Mouse (Mus musculus) liver, postnatal 0 days (tissue): ENCODE measurements around the gene Ino80b. TPM values are rescaled to one million over a fixed set of nuclear protein-coding genes. Genes with fewer than 3 reads are reported as not detected.
A peak's percentile ranks its signal among the peaks of the same experiment; 100 is the strongest.

ENCODE experiments used
- ATAC-seq: fragments of 200-750 bp; cut with Nextera tagmentation; 2 replicates; pipeline ENCODE4 v1.8.0; 2017; ENCODE audit warnings: mild to moderate bottlenecking, moderate library complexity
- DNase-seq: peaks from one replicate; pipeline ENCODE4 v3.0.0-alpha.2; 2016
- H3K27ac ChIP-seq: fragments of 300-500 bp; sonication (generic); 2 replicates; pipeline ENCODE4 v1.5.1; 2014; ENCODE audit warnings: antibody characterized with exemption, moderate library complexity, mild to moderate bottlenecking, low read depth
- H3K27me3 ChIP-seq: fragments of 300-500 bp; sonication (generic); 2 replicates; pipeline ENCODE4 v1.6.1; 2014; ENCODE audit warnings: low read length, control low read depth, mixed read lengths; ENCODE audit not compliant: insufficient read depth
- H3K36me3 ChIP-seq: fragments of 300-500 bp; sonication (generic); replicated peaks from 2 replicates; pipeline ENCODE4 v1.6.1; 2014; ENCODE audit warnings: mild to moderate bottlenecking, control low read depth, low read length, moderate library complexity, mixed read lengths; ENCODE audit not compliant: insufficient read depth
- H3K4me1 ChIP-seq: fragments of 300-500 bp; sonication (generic); 2 replicates; pipeline ENCODE4 v1.6.1; 2014; ENCODE audit warnings: antibody characterized with exemption, mild to moderate bottlenecking, control low read depth; ENCODE audit not compliant: insufficient read depth
- H3K4me2 ChIP-seq: fragments of 300-500 bp; sonication (generic); 2 replicates; pipeline ENCODE4 v1.6.1; 2014; ENCODE audit warnings: low read depth, mild to moderate bottlenecking, low read length, moderate library complexity, mixed read lengths
- H3K4me3 ChIP-seq: fragments of 300-500 bp; sonication (generic); 2 replicates; pipeline ENCODE4 v1.5.1; 2014; ENCODE audit warnings: low read depth, low read length
- H3K9ac ChIP-seq: fragments of 300-500 bp; sonication (generic); replicated peaks from 2 replicates; pipeline ENCODE4 v1.6.1; 2014; ENCODE audit warnings: mild to moderate bottlenecking, moderate library complexity
- H3K9me3 ChIP-seq: fragments of 300-500 bp; sonication (generic); 2 replicates; pipeline ENCODE4 v1.6.1; 2016; ENCODE audit warnings: mild to moderate bottlenecking, control low read depth, low read length, mixed read lengths
- CTCF ChIP-seq: sonication (generic); IDR thresholded peaks from 2 replicates; pipeline ENCODE4 v1.5.1; 2016; ENCODE audit warnings: antibody characterized with exemption, low read depth
- EP300 ChIP-seq: IDR thresholded peaks from 2 replicates; pipeline ENCODE4 v1.6.1; 2016; ENCODE audit warnings: antibody characterized with exemption, low read depth, mild to moderate bottlenecking
- WGBS: fragments of 180-500 bp; shearing (Covaris S2); extraction: QIAGEN DNeasy Blood & Tissue Kit; methylation state at CpG from one replicate; pipeline ENCODE4 v1.1.7; 2014; ENCODE audit not compliant: insufficient replicate concordance; 5-methylcytosine and 5-hydroxymethylcytosine counted together
- polyA plus RNA-seq: library from polyadenylated mRNA; unstranded; fragments of >200 nt; fragmentation: Nextera tagmentation; extraction: Ambion mirVana; gene quantifications from 2 replicates; pipeline ENCODE4 v1.2.1, GENCODE M21; 2015

Ino80b gene
- polyA plus RNA-seq, 1 experiment from 2014 or later = 5.1 TPM

DNA sequence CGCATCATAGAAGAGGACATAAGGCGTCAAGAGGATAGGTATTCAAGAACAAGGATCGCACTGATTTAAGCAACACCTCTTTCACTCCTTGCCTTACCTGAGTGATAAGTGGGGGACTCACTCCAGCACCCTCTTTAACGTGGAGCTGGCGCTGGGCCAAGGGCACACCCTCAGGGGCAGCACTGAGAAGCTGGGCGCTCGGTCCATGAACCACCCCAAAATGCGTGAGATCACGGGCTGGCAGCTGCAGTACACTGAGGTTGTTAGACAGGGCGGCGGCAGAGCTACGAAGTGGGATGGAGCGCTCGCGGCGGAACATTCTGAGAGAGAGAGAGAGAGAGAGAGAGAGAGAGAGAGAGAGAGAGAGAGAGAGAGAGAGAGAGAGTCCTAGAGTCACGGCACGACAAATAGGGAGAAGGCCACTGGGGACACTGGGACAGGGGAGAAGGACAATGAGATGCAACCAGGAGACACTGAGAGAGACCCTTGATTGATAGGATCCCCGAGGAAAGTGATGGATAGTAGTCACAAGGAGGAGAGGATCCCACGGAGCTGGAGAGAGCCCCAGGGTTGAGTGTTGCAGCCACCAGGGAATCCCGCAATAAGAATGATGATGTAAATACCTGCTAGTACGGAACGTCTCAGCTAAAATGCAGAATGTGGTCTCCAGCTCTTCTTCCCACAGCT lies 30.5 kb upstream of the Ino80b start:
- DNase-seq = no peak
- no peak for TF ChIP-seq CTCF
- no peak for TF ChIP-seq EP300
- 11% methylated on average over 23 of the region's 23 CpGs for WGBS
- Histone ChIP-seq H3K4me3 (peak overlapping the region; percentile 53), H3K36me3 (no peaks in the 10 kb centered on the region), H3K27ac (no peak overlapping the region), H3K9me3 (no peaks in the 10 kb centered on the region), H3K4me2 (peak overlapping the region; percentile 85), H3K9ac (peak overlapping the region; percentile 34; the same call in 1 of the 2 replicates), H3K27me3 (peaks cover 14% of the 10 kb centered on the region), H3K4me1 (peaks cover 8% of the 10 kb centered on the region)
- no peak for ATAC-seq

DNA sequence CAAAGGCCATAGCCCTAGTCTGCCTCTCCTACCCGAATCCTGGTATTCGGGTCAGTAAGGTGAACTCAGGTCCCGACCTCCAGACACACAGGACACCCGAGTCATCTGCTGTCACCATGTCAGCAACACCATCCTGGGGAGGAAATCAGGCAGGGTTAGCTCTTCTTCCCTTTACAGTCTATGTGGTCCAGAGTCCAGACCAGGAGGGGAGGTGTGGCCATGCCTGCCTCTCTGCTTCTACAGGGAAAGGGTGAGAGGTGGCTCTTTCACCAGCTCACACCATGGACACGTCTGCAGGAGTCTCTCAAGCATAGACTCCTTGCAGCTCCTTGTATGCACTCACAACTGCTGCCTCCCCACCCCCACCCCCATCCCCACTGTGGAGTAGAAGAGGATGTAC lies 28.3 kb upstream of the Ino80b start:
- no peak overlapping the region for H3K4me3 ChIP-seq
- H3K9me3 ChIP-seq = no peaks in the 10 kb centered on the region
- peaks cover 8% of the 10 kb centered on the region for H3K4me1 ChIP-seq
- H3K9ac ChIP-seq = no peak overlapping the region
- no peak for TF ChIP-seq CTCF
- H3K4me2 ChIP-seq = no peak overlapping the region
- H3K27ac ChIP-seq = no peak overlapping the region
- no peak for DNase-seq
- WGBS = 50% methylated on average over 5 of the region's 5 CpGs
- ATAC-seq = no peak
- peaks cover 5% of the 10 kb centered on the region; the same call in 1 of the 2 replicates for H3K36me3 ChIP-seq
- 0 out of 2 replicates have a peak, but pooled peaks cover 12% of the 10 kb centered on the region for H3K27me3 ChIP-seq

GRCm38 (mm10) chr6:83153038-83153437 lies 27.8 kb upstream of the Ino80b start:
- H3K4me2 ChIP-seq = no peak overlapping the region
- H3K9ac ChIP-seq = no peak overlapping the region
- 0 out of 2 replicates have a peak, but pooled peaks cover 12% of the 10 kb centered on the region for H3K27me3 ChIP-seq
- TF ChIP-seq CTCF (no peak), EP300 (no peak)
- 73% methylated on average over 12 of the region's 12 CpGs for WGBS
- H3K4me3 ChIP-seq = no peak overlapping the region
- no peak for ATAC-seq
- H3K36me3 ChIP-seq = peaks cover 5% of the 10 kb centered on the region
- H3K27ac ChIP-seq = no peak overlapping the region
- H3K9me3 ChIP-seq = no peaks in the 10 kb centered on the region
- H3K4me1 ChIP-seq = peaks cover 8% of the 10 kb centered on the region
- DNase-seq = no peak

GRCm38 (mm10) chr6:83151721-83152120 lies 26.5 kb upstream of the Ino80b start:
- ATAC-seq (no peak), DNase-seq (no peak)
- no peak overlapping the region for H3K4me2 ChIP-seq
- no peak overlapping the region for H3K27ac ChIP-seq
- 47% methylated on average over 8 of the region's 8 CpGs for WGBS
- H3K36me3 ChIP-seq = peaks cover 9% of the 10 kb centered on the region
- no peak overlapping the region for H3K9ac ChIP-seq
- H3K9me3 ChIP-seq = no peaks in the 10 kb centered on the region
- no peak for TF ChIP-seq CTCF
- TF ChIP-seq EP300 = no peak
- H3K4me3 ChIP-seq = no peak overlapping the region
- peaks cover 8% of the 10 kb centered on the region for H3K4me1 ChIP-seq
- H3K27me3 ChIP-seq = 0 out of 2 replicates have a peak, but pooled peaks cover 12% of the 10 kb centered on the region

DNA sequence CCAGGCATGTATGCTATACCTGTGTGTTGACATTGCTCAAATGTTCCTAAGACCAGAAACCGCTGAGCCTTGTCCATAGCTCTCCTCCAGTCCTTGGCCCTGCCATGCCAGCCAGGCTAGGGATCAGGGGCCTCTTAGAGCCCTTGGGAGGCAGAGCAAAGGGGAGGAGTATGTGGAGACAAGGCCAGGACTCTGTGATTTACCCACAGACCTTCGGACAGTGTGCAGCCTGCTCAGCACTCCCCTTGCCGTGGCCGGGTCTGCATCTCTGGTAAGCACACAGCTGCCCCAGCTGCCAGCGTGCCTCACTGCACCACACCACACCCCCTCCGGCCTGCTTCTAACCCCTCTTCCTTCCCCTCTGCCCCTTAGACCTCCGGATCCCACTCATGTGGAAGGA lies 22.0 kb upstream of the Ino80b start:
- H3K27ac ChIP-seq = no peak overlapping the region
- H3K9ac ChIP-seq = no peak overlapping the region
- TF ChIP-seq EP300 (no peak), CTCF (no peak)
- H3K4me1 ChIP-seq = 0 out of 2 replicates have a peak, but pooled peaks cover 2% of the 10 kb centered on the region
- ATAC-seq (no peak), DNase-seq (peak; percentile 12)
- H3K4me3 ChIP-seq = no peak overlapping the region
- no peaks in the 10 kb centered on the region for H3K9me3 ChIP-seq
- 57% methylated on average over 7 of the region's 7 CpGs for WGBS
- peaks cover 9% of the 10 kb centered on the region for H3K36me3 ChIP-seq
- H3K27me3 ChIP-seq = 0 out of 2 replicates have a peak, but pooled peaks cover 3% of the 10 kb centered on the region
- no peak overlapping the region for H3K4me2 ChIP-seq

- Histone ChIP-seq H3K27ac (no peak overlapping the region), H3K9me3 (no peaks in the 10 kb centered on the region), H3K4me3 (no peak overlapping the region), H3K4me1 (0 out of 2 replicates have a peak, but pooled peaks cover 6% of the 10 kb centered on the region), H3K36me3 (peaks cover 9% of the 10 kb centered on the region), H3K9ac (no peak overlapping the region), H3K27me3 (0 out of 2 replicates have a peak, but pooled peaks cover 5% of the 10 kb centered on the region), H3K4me2 (no peak overlapping the region)
- DNase-seq (peak; percentile 12), ATAC-seq (no peak)
- 65% methylated on average over 9 of the region's 9 CpGs for WGBS
- no peak for TF ChIP-seq CTCF
- no peak for TF ChIP-seq EP300
Observed at GRCm38 (mm10) chr6:83145805-83146204, 20.6 kb upstream of the Ino80b start.
